Mouse (Mus musculus) CH12.LX (cell line): ENCODE results near the gene Dedd.

ENCODE experiments used
- CTCF ChIP-seq, 2 experiments: IDR thresholded peaks in 1 of 2; conservative IDR thresholded peaks in 1 of 2; 2 replicates each; pipeline ENCODE4 v1.5.1; 2011 to 2012; ENCODE audit warnings: low read depth in 2 of 2, low read length in 2 of 2, improper control_type of control experiment in 1 of 2, inconsistent platforms in 1 of 2, mild to moderate bottlenecking in 1 of 2, moderate library complexity in 1 of 2
- GABPA ChIP-seq: IDR thresholded peaks from 2 replicates; pipeline ENCODE4 v1.6.1; 2012; ENCODE audit warnings: low read depth, low read length, improper control_type of control experiment, inconsistent platforms; ENCODE audit not compliant: insufficient replicate concordance
- POLR2AphosphoS2 ChIP-seq: IDR thresholded peaks from 2 replicates; pipeline ENCODE4 v1.6.1; 2011; ENCODE audit warnings: low read depth, low read length, improper control_type of control experiment
- ZNF384 ChIP-seq: IDR thresholded peaks from 2 replicates; pipeline ENCODE4 v1.6.1; 2012; ENCODE audit warnings: low read depth, low read length, improper control_type of control experiment, inconsistent platforms

GRCm38 (mm10) chr1:171348665-171349064 lies 19.7 kb downstream of the Dedd start:
- no peak for TF ChIP-seq CTCF (conservative IDR thresholded peaks at IDR 0.05 in 1 of 2, IDR thresholded peaks at IDR 0.05 in 1 of 2; ENCODE audit: low read depth in 2 of 2, low read length in 2 of 2)
- TF ChIP-seq GABPA: no peak
- no peak for TF ChIP-seq POLR2AphosphoS2
- TF ChIP-seq ZNF384: no peak
